Mouse (Mus musculus) lung, embryonic 14.5 days (tissue): ENCODE data around the gene Hoxd4. TPM values are rescaled to one million over a fixed set of nuclear protein-coding genes. Genes with fewer than 3 reads are reported as not detected.
A peak's percentile ranks its signal among the peaks of the same experiment; 100 is the strongest.

Experiments
- ATAC-seq: fragments of 200-750 bp; cut with Nextera tagmentation; 2 replicates; pipeline ENCODE4 v1.8.0; 2017; ENCODE audit warnings: mild to moderate bottlenecking, moderate TSS enrichment, moderate library complexity; ENCODE audit not compliant: insufficient read depth
- DNase-seq: peaks from one replicate; pipeline ENCODE4 v3.0.0-alpha.2; 2015
- H3K27ac ChIP-seq: fragments of 300-500 bp; sonication (generic); 2 replicates; pipeline ENCODE4 v1.5.1; 2014; ENCODE audit warnings: low read depth, mild to moderate bottlenecking, moderate library complexity
- H3K27me3 ChIP-seq: fragments of 300-500 bp; sonication (generic); 2 replicates; pipeline ENCODE4 v1.6.1; 2014; ENCODE audit warnings: low read length, control low read depth; ENCODE audit not compliant: insufficient read depth
- H3K36me3 ChIP-seq: fragments of 300-500 bp; sonication (generic); 2 replicates; pipeline ENCODE4 v1.6.1; 2014; ENCODE audit warnings: control low read depth; ENCODE audit not compliant: insufficient read depth
- H3K4me1 ChIP-seq: fragments of 300-500 bp; sonication (generic); 2 replicates; pipeline ENCODE4 v1.6.1; 2014; ENCODE audit warnings: antibody characterized with exemption, control low read depth; ENCODE audit not compliant: insufficient read depth
- H3K4me2 ChIP-seq: fragments of 300-500 bp; sonication (generic); 2 replicates; pipeline ENCODE4 v1.6.1; 2014; ENCODE audit warnings: mild to moderate bottlenecking
- H3K4me3 ChIP-seq: fragments of 300-500 bp; sonication (generic); 2 replicates; pipeline ENCODE4 v1.5.1; 2014; ENCODE audit warnings: low read depth, low read length
- H3K9ac ChIP-seq: fragments of 300-500 bp; sonication (generic); 2 replicates; pipeline ENCODE4 v1.6.1; 2014
- H3K9me3 ChIP-seq: fragments of 300-500 bp; sonication (generic); 2 replicates; pipeline ENCODE4 v1.6.1; 2016; ENCODE audit warnings: low read depth, low read length, control low read depth
- CTCF ChIP-seq: IDR thresholded peaks from 2 replicates; pipeline ENCODE4 v1.5.1; 2016; ENCODE audit warnings: antibody characterized with exemption, low read depth
- WGBS: fragments of 180-500 bp; shearing (Covaris S2); extraction: QIAGEN DNeasy Blood & Tissue Kit; methylation state at CpG from one replicate; pipeline ENCODE4 v1.1.7; 2014; 5-methylcytosine and 5-hydroxymethylcytosine counted together
- polyA plus RNA-seq: library from polyadenylated mRNA; unstranded; fragments of >200 nt; fragmentation: Nextera tagmentation; extraction: Ambion mirVana; gene quantifications from 2 replicates; pipeline ENCODE4 v1.2.1, GENCODE M21; 2014

The Hoxd4 gene
- polyA plus RNA-seq, 1 experiment from 2014 or later = not detected

DNA sequence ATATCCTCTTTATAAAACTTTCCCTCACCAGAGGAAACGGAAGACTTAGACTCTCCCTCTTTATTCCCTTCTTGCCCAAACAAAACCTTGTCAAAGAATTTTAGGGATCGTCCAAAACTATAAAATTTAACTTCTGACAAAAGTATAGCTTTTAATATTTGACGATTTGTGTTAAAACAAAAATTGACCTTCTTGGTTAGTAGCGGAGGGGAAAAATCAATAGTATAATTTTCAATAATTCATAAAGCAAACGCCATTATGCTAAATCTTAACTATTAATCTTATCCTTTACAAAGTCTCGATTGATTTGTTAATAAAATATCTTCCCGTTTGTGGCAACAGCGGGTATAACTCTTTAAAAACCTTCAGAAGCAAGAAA is 21.4 kb upstream of the Hoxd4 start:
- no peaks in the 10 kb centered on the region for H3K4me1 ChIP-seq
- H3K4me2 ChIP-seq = no peak overlapping the region
- H3K9me3 ChIP-seq = no peaks in the 10 kb centered on the region
- no peak overlapping the region for H3K27ac ChIP-seq
- DNase-seq (no peak), ATAC-seq (no peak)
- WGBS = 8% methylated on average over 8 of the region's 8 CpGs
- peaks cover 97% of the 10 kb centered on the region for H3K27me3 ChIP-seq
- no peak for TF ChIP-seq CTCF
- no peak overlapping the region for H3K4me3 ChIP-seq
- no peaks in the 10 kb centered on the region for H3K36me3 ChIP-seq
- no peak overlapping the region for H3K9ac ChIP-seq

DNA sequence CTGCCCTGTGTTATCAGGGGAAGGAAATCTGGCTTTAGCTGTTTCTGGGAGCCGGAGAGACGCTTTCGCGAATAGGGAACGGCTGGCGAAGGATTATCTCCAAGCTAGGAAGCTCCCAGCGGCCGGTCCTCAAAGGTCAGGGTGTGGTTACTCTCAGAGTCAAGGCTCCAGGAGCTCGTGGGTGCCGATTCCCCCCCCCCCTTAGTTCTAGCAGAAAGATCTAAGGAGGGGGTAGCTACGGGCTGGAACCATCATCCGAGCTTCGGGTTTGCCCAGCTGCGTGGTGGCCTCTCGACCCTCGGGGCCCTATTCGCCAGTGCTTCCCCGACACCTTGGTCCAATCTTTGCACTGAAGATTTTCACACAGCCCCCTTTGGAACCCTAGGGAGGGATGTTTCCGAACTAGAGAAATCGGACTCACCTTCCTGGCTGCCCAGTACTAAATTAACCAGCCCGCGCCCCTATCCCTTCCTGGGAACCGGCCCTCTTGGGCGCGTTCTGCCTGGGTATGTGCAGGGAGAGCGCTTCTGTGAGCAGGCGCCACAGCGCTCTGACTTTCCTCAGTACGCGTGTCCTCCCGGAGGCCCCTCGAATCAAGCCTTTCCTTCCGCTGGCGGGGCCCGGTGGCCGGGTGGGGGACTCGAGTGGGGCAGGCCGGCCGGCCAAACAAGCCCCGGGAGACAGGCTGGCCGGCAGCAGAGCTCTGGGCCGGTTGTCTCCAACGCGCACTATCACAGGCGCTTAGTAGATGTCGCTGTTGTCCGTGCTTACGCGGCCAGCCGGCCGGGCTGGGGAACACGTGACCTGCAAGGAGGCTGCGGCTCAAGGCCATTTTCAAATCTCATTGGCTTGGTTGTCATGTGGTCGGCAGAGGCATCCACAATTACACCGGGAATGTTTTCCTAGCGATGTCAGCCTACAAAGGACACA is 20.4 kb upstream of the Hoxd4 start, which contains the start of gene Hoxd10:
Gene Hoxd10 (plus strand): TSS at position 903 of the 930 bp plus-strand sequence.
- Histone ChIP-seq H3K4me2 (peak within 1 kb of the TSS; percentile 21), H3K4me3 (peak within 1 kb of the TSS; percentile 19; the same call in 1 of the 2 replicates), H3K9me3 (no peaks in the 10 kb centered on the region), H3K4me1 (no peaks in the 10 kb centered on the region), H3K27ac (no peak within 1 kb of the TSS), H3K9ac (no peak within 1 kb of the TSS; the same call in 1 of the 2 replicates), H3K36me3 (no peaks in the 10 kb centered on the region), H3K27me3 (peaks cover 99% of the 10 kb centered on the region)
- TF ChIP-seq CTCF = peak; percentile 56
- ATAC-seq (peak; percentile 74), DNase-seq (peak; percentile 84)
- 1% methylated on average over 56 of the region's 56 CpGs for WGBS

DNA sequence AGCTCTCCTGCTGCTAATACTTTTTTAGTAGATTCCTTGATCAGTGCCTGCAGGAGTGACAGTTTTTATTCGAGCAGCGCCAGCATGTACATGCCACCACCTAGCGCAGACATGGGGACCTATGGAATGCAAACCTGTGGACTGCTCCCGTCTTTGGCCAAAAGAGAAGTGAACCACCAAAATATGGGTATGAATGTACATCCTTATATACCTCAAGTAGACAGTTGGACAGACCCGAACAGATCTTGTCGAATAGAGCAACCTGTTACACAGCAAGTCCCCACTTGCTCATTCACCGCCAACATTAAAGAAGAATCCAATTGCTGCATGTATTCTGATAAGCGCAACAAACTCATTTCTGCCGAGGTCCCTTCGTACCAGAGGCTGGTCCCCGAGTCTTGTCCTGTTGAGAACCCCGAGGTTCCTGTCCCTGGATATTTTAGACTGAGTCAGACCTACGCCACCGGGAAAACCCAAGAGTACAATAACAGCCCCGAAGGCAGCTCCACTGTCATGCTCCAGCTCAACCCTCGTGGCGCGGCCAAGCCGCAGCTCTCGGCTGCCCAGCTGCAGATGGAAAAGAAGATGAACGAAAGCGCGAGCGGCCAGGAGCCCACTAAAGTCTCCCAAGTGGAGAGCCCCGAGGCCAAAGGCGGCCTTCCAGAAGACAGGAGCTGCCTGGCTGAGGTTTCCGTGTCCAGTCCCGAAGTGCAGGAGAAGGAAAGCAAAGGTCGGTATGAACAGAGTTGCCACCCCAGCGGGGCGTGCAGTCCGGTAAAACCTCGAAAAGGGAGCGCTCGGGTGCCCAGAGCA is 19.5 kb upstream of the Hoxd4 start:
- H3K4me1 ChIP-seq = no peaks in the 10 kb centered on the region
- peak overlapping the region; percentile 9; the same call in 1 of the 2 replicates for H3K4me3 ChIP-seq
- no peak overlapping the region for H3K9ac ChIP-seq
- no peak overlapping the region for H3K27ac ChIP-seq
- H3K9me3 ChIP-seq = no peaks in the 10 kb centered on the region
- H3K27me3 ChIP-seq = peaks cover 99% of the 10 kb centered on the region
- DNase-seq = no peak
- WGBS = 4% methylated on average over 35 of the region's 35 CpGs
- no peak; the same call in 1 of the 2 replicates for ATAC-seq
- no peak for TF ChIP-seq CTCF
- no peaks in the 10 kb centered on the region for H3K36me3 ChIP-seq
- H3K4me2 ChIP-seq = peak overlapping the region; percentile 10

DNA sequence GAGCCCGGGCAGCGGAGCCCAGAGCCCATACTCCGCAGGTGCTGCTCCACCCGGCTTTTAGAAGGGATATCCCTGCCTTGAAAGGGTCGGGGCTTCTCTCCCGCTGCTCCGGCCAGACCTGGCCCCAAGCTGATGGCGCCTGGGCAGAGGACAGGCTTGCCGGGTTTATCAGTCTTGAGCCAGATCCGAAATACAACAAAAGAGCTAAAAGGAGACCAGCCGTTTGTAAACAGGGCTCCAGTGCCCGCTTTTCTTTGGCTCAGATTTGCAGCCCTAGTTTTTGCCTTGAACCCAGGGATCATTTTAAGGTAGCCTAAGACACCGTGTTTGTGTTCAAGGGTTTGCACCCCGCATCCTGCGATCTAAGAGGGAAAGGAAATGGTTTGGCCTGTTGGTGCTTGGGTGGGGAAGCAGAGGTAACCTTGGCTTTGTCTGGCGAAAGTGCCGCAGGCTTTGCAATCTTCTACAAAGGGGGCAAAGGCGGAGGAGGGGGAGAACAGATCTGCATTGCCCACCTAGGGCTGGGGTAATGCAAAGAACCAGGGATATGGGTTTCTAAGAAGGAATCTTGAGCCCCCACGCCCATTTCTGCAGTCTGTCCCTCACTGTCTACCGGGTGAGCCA is 18.8 kb upstream of the Hoxd4 start:
- DNase-seq (no peak), ATAC-seq (no peak)
- peak overlapping the region; percentile 9; the same call in 1 of the 2 replicates for H3K4me3 ChIP-seq
- WGBS = 2% methylated on average over 20 of the region's 20 CpGs
- H3K9ac ChIP-seq = no peak overlapping the region
- peaks cover 99% of the 10 kb centered on the region for H3K27me3 ChIP-seq
- TF ChIP-seq CTCF = no peak
- H3K27ac ChIP-seq = no peak overlapping the region
- no peaks in the 10 kb centered on the region for H3K9me3 ChIP-seq
- no peaks in the 10 kb centered on the region for H3K36me3 ChIP-seq
- no peak overlapping the region; the same call in 1 of the 2 replicates for H3K4me2 ChIP-seq
- H3K4me1 ChIP-seq = no peaks in the 10 kb centered on the region

DNA sequence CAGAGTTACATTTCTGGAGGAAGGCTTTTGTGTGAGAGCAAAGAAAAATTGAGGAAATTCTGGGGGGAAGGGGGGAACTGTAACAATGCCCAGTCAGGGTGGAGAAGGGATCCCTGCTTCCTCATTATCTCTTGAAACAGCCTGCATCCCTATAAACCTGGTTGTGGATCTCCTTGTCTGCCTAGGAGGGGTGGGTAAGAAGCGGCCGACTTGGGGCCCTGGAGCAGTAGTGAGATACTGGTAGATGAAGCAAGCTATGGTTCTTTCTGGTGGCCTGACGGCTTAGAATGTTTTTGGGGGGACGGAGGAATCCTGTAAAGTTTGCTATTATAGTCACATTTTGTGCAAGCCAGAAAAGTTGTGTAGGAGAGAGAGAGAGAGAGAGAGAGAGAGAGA is 18.3 kb upstream of the Hoxd4 start:
- no peaks in the 10 kb centered on the region for H3K4me1 ChIP-seq
- TF ChIP-seq CTCF = no peak
- H3K4me2 ChIP-seq = no peak overlapping the region
- no peaks in the 10 kb centered on the region for H3K9me3 ChIP-seq
- no peak overlapping the region for H3K4me3 ChIP-seq
- peaks cover 99% of the 10 kb centered on the region for H3K27me3 ChIP-seq
- no peaks in the 10 kb centered on the region for H3K36me3 ChIP-seq
- no peak overlapping the region for H3K9ac ChIP-seq
- ATAC-seq (no peak), DNase-seq (no peak)
- no peak overlapping the region for H3K27ac ChIP-seq
- 11% methylated on average over 4 of the region's 4 CpGs for WGBS

DNA sequence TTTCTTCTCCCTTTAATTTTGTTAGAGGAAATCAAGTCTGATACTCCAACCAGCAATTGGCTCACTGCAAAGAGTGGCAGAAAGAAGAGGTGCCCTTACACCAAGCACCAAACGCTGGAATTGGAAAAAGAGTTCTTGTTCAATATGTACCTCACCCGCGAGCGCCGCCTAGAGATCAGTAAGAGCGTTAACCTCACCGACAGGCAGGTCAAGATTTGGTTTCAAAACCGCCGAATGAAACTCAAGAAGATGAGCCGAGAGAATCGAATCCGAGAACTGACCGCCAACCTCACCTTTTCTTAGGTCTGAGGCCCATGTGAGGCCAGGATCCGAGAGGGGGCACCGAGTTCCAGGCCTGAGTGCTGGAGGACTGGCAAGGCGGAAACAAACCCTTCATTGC is 17.7 kb upstream of the Hoxd4 start:
- H3K4me3 ChIP-seq = no peak overlapping the region
- peaks cover 99% of the 10 kb centered on the region for H3K27me3 ChIP-seq
- whole genome bisulfite sequencing = 1% methylated on average over 16 of the region's 16 CpGs
- DNase-seq (peak; percentile 54), ATAC-seq (no peak)
- no peaks in the 10 kb centered on the region for H3K36me3 ChIP-seq
- H3K27ac ChIP-seq = no peak overlapping the region
- H3K9ac ChIP-seq = no peak overlapping the region
- TF ChIP-seq CTCF = peak; percentile 39; the same call in 1 of the 2 replicates
- H3K4me2 ChIP-seq = no peak overlapping the region
- no peaks in the 10 kb centered on the region for H3K4me1 ChIP-seq
- H3K9me3 ChIP-seq = no peaks in the 10 kb centered on the region
